Mouse (Mus musculus): ENCODE measurements at regions not wholly inside any gene's neighbourhood (a gene's known extent, or its start where the extent isn't known, plus 50 kb on each side); places are given as distances from the start of the nearest gene placed in this dataset.

DNA sequence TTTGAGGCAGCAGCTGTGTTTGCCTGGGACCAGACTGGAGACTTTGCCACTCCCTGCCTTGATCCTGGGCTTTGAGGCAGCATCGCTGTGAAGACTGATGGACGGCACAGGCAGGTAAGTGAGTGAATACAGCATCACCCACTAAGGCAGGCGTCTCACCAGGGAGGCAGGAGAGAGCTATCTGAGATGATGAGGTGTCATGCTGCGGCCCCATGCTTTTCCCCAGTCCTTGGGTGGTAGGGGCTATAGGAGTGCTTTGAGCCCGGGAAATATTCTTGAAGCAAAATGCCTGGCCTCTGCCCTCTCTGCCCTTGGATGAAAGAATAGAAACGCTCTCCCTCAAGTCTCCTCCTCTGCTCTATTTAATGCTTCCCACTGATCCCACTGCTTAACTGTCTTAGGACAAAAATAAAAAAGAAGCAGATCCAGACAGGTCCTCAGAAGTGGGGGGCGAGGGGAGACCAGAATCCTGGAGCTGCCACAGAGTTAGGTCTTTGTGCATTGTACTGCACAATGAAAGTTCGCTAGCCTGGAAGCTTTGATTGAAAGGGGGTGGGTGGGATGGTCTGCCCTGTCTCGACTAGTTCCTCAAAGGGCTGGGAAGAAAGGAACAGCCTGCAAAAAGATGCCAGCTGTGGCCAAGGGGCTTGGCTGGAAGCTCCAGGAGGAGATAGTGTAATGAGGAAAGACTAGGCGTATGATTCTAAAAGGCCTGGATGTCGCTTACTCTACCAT lies 117.4 kb upstream of the Cdh5 start:
- no peak for DNase-seq (ENCODE audit: extremely low read depth, insufficient read length, low spot score)

DNA sequence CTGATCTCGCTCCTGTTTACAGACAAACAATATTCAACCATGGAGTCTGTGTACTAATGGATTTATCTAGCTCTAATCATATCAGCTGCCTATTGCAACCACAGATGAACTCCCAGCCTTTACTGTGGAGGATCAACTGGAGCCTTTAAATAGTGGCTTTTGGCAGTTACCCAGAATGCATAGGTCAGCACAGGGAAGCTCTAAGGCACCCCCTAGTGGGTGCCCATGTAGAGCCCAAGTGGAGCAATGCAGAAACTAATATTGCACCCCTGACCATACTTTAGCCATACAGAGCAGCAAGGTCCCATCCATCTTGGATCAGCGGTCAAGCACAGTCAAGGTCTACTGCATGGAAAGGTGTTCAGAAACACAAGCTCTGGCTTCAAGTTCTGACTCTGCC lies 115.8 kb upstream of the Cdh5 start:
- DNase-seq (ENCODE audit: extremely low read depth, insufficient read length, low spot score), result no peak

DNA sequence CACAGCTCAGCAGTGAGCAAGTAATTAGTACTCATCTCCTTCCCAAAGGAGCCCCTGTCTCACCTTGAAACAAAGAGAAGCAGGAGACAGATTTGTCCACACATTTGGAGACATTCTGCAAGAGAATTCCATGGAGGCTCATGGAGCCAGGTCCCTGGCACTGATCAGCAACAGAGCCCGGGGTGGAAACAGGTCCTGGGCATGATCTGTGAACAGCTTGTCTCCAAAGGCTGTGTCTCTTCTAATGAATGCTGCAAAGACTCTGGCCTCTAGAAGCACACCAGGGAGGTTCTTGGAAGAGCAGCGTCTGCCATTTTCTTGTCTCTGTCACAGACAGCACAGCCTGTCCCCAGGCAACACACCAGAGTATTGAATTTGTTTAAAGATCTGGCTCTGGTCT lies 107.5 kb upstream of the Cdh5 start:
- DNase-seq (ENCODE audit: extremely low read depth, insufficient read length, low spot score), result no peak

DNA sequence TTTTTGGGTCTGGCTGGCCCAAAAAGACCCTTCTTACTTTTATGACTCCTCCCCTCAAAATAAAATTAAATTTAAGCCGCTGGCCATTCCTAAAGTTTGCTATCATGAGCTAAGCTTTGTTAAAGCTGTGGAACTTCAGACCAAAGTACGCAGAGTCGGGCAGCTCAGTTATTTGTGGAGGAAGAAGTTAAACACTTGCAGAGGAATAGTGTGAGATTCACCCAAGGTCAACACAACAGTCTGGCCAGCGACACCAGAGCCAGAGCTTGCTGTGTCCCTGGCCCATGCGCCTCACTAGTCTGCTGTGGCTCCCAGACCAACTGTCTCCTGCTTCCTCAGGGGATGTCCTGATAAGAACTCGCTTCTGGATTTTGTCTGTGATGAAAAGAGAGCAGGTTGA lies 103.3 kb upstream of the Cdh5 start:
- no peak for DNase-seq (ENCODE audit: extremely low read depth, insufficient read length, low spot score)

DNA sequence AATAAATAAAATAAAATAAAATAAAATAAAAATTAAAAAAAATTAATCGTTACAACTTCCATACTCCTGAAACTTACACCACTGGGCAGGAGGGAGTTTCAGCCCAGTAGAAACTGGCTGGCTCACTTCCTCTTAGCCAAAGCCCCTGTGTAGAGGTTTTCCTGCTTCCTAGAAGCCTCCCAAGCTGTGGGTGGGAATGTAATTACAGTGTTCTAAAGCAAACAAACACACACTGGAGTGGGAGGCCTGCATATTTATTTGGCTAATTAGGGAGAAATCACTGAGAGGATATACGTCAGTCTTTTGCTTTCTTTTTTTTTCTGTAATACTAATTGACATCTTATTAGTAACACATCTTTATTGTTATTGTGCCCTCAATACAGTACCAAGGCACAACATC lies 94.2 kb upstream of the Cdh5 start:
- no peak for DNase-seq (ENCODE audit: extremely low read depth, insufficient read length, low spot score)

DNA sequence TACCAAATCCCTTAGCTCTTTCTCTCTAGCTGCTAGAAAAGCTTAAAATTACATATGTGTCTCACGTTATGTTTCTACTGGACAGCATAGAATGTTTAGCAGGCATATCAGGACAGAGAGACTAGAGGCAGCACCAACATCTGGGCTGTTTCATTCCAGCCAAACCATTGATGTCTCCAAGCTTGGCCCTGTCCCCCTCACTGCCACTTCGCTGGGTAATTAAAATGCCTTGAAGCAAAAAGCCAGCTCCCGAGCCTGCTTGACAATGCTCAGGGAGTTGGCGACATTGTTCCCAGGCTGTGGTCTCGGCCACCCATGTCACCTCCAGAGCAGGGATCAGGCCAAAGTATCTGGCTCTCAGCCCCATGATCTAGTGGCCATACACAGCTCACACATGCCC lies 92.7 kb upstream of the Cdh5 start:
- DNase-seq (ENCODE audit: extremely low read depth, insufficient read length, low spot score), result no peak

DNA sequence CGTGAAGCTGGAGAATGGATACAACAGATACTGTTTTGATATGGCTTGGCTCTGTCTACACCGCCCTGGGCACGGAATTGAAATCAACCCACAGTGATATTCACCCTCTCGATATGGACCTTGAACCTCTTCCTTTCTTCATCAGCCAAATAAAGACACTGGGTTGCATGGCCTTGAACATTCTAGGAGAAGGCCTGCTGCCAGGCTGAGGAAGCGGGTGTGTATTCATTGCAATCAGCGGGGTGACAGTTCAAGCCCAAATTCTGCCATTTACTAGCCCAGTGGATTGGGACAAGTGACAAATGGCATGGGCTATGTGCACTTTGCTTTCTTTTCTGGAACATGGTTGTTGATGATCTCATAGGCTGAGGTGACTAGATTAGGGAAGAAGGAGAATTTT lies 92.1 kb upstream of the Cdh5 start:
- no peak for DNase-seq (ENCODE audit: extremely low read depth, insufficient read length, low spot score)

DNA sequence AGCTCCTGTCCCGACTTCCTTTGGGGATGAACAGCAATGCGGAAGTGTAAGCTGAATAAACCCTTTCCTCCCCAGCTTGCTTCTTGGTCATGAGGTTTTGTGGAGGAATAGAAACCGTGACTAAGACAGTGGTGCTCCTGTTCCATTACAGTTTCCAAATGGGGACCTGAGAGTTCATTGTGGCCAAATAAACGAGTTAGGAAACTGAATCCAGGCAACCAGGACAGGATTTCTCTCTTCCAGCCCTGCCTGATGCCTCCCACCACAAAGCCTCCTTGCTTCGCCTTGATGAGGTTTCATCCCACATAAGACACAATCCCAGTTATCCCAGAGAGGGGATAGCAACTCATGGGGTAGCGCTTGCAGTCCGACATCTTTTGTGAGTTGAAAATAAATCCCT lies 79.2 kb upstream of the Cdh5 start:
- DNase-seq (ENCODE audit: extremely low read depth, insufficient read length, low spot score), result no peak

DNA sequence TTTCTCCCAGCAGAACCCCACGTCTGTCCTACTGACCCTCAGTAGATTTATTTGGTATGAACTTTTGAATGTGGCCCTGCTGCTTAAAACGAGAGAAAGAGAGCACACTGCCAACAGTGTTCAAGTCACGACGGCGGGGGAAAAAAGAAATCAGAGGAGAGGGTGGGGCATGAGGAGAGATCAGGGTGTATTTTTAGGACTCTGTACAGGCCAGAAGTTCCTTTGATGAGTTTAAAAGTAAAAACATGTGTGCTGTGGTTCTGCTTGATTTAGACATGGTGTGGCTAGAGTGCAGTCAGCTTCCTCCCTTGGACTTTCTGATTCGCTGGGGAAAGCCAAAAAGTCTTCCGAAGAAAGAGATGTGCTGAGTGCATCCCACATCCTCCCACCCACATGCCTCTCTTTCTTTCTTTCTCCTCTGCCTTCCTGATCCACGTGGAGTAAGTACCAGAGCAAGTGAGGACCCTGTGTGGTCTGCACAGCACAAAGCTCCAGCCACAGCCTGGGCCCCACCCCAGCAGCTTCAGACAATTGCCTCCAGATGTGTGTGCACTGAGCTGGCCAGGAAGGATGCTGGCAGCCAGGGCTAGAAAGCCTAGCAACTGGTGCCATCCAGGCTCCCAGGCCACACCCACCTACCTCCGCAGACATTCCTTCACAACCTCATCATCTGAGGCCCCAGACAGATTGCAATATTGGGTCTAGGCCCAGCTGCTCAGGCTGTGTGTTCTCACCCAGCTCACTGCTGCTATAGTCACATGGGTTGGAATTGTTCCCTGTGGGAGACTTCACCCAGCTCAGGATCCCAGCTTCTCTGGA lies 78.5 kb upstream of the Cdh5 start:
- DNase-seq (ENCODE audit: extremely low read depth, insufficient read length, low spot score), result peak; percentile 56

DNA sequence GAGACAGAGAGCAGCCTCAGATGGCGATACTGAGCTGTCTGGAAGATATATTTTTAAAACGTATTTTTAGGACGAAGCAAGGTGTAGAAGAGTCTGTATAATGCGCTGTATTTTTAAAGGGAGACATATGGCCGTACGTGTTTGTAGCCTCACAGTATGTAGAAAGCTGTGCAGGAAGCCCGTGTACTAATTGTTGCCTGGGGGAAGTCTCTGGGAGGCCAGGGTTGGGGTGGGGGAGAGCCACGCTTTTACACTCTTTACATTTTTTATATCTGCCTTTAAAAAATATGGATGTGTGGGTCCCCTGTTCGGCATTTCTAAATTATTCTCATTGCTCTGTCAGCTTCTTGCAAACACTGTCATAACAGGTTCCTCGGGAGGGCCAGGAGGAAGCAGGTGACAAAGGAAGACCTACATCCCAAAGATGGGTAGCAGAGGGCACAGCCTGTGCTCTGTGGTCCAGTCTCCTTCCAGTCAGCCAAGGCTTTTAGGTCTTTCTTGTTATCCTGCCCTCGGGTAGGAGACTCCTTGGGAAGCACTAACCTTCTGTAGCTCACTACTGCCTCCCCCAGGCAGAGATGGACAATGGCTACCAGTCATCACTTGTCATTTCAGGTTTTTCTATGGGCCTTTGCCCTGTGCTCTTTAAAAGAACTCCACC lies 74.1 kb upstream of the Cdh5 start:
- no peak for DNase-seq (ENCODE audit: extremely low read depth, insufficient read length, low spot score)

DNA sequence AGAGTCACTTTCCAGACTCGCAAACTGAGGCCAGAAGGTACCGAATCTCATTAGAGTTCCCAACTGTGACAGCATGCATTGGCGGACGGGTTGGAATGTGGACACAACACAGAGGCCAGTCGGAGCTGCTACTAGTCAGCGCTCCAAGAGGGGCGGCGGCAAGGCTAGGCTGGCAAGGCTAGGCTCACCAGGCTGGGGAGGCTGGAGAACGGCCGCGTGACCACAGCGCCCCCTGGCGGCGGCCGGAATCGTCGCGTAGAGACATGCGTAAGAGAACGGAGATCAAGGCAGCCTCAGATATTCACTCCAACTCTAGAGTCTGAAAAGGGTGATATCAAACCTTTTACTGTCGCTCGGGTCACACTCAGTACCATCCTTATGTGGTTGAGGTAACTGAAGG lies 72.8 kb upstream of the Cdh5 start:
- peak; percentile 67 for DNase-seq (ENCODE audit: extremely low read depth, insufficient read length, low spot score)

DNA sequence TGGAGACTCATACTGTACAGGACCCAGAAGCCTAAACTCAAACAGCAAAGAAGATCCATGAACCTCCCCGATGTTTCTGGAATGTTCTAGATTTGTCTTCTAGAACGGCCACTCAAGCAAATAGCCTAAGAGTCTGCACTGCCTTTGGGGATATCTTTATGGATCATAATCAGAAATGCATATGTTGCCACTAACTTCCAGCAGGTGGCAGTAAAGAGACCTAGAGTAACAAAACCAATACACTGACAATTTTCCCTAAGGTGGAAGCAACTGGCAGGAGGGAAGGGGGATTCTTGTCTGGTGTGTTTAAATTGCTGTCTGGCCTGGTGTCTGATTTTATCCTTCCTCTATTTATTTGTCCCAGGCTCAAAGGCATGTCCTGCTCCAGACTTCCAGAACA lies 69.2 kb upstream of the Cdh5 start:
- DNase-seq (ENCODE audit: extremely low read depth, insufficient read length, low spot score), result no peak

DNA sequence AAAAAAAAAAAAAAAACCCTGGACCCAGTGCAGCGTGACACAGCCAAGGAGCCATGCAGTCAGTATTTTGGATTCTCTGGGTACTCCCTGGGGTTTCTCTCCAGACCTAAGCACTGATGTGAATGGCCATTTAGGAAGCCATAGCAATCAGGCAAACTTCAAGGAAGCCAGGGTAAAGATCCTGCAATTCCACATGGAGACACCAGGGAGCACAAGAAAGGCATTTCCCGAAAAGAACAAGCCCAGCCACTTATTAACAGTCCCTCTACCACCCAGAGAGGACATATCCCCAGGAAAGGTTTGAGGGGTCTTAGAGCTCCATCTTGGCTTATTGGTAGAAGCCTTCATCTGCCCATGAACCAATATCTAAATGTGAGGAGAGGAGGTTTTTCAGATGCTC lies 68.3 kb upstream of the Cdh5 start:
- DNase-seq (ENCODE audit: extremely low read depth, insufficient read length, low spot score), result no peak

DNA sequence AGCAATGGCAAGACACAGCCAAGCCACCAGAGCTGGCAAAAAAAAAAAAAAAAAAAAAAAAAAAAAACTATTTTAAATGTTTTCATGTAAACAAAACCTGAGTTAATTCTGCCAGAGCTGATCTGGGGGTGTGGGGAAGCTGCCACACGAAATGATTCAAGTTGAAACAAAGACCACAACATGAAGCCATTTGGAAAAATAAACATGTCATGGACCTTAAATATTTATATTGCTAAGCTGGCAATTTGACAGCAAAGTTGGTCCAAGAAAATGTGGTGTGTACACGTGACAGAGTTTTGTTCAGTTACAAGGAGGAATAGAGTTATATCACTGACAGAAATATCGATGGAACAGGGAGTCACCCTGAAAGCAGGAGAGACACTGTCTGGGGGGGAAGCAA lies 67.1 kb upstream of the Cdh5 start:
- no peak for DNase-seq (ENCODE audit: extremely low read depth, insufficient read length, low spot score)

DNA sequence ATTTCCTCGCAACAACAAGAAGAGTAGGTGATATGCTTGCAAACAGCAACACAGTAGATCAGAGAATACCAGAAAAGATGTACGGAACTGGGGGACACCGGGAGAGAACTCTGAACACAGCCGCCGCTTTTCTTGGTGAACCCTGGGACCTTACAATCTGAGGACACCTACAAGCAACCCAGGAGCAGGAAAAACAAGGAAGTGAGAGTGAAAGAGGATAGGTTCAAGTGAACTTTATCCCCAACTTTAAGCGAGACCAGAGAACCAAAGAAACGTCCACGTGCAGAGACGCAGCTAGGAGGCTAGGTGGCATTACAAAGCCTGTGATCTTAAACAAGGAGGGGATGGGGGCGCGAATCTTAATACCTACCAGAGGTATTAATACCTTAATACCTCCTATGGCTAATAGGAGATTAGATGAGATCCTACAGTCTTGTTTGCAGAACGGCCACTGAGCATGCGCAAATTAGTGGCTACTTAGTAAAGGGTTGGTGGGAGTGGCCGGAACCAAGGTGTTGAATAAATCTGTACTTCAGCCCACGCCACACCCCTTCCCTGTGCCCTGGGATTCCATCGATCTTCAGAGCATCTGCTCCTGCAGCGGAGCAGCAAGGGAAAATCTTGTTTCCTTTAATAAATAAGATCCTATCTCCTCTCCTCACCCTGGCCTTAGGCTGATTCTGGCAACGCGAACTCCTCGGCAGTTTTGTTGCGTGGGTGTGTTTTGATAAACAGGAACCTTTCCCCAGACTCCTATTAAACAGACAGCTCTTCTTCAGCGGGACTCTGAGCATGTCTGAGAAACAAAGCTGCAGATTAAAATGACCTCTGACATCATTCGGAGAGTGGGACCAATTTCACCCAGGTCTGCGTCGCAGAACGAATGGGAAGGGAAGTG lies 64.6 kb upstream of the Cdh5 start:
- DNase-seq (ENCODE audit: extremely low read depth, insufficient read length, low spot score), result no peak

DNA sequence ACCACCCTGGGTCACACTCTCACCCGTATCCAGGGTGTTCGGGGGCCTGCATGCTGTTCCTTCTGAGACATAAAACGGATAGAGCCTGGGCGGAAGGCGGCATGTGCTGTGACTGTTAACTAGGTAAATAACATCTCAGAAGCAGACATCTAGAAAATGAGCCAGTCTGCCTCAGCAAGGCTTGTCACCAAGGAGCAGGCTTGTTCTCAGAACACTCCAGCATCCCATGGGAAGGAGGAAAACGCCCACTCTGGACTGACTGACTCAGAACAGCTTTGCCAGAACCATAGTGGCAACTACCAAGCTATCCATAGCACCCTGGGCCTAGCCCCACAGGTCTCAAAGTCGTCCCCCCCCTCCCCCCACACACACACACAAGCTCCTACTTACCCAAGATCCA lies 63.8 kb upstream of the Cdh5 start:
- no peak for DNase-seq (ENCODE audit: extremely low read depth, insufficient read length, low spot score)

DNA sequence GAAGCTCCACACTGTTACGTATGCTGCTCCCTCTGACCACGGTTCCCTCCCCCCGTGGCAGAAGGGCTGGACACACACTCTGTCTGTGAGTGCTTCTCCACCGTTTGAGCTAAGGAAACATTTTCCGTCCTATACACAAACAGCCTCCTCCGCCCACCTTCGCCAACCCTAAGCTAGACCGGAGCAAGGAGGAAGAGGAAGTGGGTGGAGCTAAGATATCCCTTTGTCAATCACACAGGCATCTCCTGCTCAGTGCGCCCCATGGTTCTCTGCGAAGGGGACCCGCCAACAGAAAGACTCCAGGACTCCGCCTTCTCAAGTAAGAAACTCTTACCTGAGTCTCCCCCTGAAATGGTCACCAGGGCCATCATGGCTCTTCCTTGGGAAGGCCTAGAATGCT lies 61.9 kb upstream of the Cdh5 start:
- DNase-seq (ENCODE audit: extremely low read depth, insufficient read length, low spot score), result no peak

DNA sequence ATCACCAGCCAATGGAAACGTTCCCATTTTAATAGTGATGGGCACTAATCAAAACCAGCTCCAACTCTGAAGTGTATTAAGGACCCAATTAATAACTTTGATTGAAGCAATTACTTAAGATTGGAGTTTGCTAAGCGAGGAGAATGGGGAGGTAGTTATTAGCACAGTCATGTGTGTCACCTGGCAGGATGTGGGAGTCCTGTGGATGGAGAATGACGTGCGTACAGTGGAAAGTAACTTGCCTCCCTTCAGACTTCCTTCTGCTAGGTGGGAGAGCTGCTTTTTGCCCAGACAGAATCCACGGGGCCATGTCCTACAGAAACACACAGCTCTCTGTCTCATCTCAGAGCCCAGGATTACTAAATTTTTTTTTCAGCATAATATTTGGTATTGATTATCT lies 59.9 kb upstream of the Cdh5 start:
- no peak for DNase-seq (ENCODE audit: extremely low read depth, insufficient read length, low spot score)

DNA sequence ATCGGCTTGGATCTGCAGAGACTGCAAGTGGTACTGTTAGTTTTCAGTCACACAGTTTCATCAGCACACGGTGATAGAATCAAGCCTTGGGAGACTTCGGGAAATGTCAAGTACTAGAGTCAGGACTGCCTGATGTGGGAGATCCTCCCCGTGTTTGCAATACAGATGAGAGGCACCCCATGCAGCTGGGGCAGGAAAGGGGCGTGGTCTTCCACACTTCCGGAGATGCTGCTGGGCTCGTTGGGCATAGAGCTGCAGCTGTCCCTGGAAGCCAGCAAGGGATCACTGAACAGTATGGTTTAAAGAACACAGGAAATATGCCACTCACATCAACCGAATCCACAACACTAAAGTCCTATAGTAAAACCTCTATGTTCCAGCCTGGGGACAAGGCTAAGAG lies 59.0 kb upstream of the Cdh5 start:
- no peak for DNase-seq (ENCODE audit: extremely low read depth, insufficient read length, low spot score)

DNA sequence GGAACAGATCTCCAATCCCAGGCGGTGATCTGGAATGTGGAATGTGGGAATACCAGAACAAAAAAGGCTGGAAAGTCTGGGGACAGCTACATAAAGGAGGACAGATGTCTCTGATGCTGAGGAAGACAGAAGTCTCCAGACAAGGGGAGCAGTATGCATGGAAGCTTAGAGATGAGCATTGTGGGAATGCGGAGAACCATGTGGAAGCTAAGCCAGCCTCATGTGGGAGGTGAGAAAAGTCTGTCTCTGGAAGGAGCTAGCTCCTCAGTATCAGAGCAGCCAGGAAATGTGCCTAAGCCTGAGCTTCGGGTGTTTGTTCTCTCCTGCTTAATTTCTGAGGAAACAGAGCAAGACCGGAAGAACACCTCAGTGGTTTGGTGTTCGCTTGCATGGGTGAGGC lies 53.4 kb upstream of the Cdh5 start:
- DNase-seq (ENCODE audit: extremely low read depth, insufficient read length, low spot score), result no peak

DNA sequence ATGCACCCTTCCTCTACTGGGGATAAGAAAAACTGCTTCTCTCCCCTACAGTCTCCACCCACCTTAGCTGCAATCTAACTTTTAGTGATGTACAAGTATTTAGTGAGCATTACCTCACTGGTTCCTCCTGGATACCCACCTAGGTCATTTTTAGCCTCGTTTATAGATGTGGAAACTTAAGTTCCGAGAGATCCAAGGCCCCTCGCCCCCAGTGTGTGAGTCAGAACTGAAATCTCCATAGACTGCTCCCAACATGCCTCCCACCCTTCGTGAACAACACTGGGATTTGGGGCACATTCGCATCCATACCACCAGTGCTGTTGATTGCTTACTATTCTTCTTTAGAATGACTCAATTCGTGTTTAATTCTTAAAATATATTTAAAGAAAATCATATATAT lies 52.2 kb upstream of the Cdh5 start:
- DNase-seq (ENCODE audit: extremely low read depth, insufficient read length, low spot score), result no peak

Measured in 3134 (cell line).